Mouse (Mus musculus) heart, adult 18-20 months (tissue): ENCODE results near the gene Cic. TPM values are rescaled to one million over a fixed set of nuclear protein-coding genes. Genes with fewer than 3 reads are reported as not detected.
A peak's percentile ranks its signal among the peaks of the same experiment; 100 is the strongest.

Experiments used
- DNase-seq, 2 experiments: peaks; one replicate each; pipeline ENCODE4 v3.0.0; 2021 to 2022; ENCODE audit warnings: mixed read lengths in 1 of 2
- total RNA-seq, 2 experiments: library from RNA; stranded (reverse); gene quantifications; 2 replicates each; pipeline ENCODE4 v1.2.3; 2021

Gene Cic
- total RNA-seq, 2 experiments from 2014 or later, result 45.1 to 63.1 TPM

DNA sequence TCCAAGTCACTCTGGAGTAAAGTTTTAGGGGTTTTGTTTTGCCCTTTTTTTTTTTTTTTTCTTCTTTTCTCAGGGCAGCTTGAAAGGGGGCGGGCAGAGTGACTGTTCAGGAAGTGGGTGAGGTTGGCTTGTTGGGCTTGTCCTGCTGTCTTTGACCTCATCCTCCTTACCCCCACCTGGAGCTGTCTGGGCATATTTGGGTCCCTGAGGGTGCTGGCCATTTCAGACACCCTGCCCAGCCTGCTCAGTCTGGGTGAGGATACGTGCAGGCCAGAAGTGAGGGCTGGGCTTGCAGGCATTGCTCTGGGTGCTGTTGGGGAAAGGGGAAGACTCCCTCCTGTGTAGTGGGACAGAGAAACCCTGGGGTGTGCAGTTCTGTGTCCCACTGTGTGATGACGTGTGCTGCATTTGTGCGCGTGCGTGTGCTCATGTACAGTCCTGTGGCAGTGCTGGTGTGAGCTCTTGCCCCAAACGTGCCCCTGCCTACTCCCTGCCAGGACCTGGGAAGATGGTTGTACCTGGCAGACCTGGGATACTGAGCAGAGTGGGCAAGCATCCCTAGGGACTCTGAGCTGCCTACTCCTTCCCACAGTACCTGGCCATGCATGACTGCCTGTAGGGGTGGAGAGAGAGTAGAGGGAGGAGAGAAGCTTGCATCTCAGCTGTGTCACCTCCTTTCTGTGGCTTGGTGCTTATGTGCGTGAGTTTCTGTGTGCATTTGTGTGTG, 2.2 kb downstream of the Cic start:
- peak in 1 of 2 experiments; percentile 42 for DNase-seq

GRCm38 (mm10) chr7:25270652-25271633, 3.4 kb downstream of the Cic start:
- no peak for DNase-seq

DNA sequence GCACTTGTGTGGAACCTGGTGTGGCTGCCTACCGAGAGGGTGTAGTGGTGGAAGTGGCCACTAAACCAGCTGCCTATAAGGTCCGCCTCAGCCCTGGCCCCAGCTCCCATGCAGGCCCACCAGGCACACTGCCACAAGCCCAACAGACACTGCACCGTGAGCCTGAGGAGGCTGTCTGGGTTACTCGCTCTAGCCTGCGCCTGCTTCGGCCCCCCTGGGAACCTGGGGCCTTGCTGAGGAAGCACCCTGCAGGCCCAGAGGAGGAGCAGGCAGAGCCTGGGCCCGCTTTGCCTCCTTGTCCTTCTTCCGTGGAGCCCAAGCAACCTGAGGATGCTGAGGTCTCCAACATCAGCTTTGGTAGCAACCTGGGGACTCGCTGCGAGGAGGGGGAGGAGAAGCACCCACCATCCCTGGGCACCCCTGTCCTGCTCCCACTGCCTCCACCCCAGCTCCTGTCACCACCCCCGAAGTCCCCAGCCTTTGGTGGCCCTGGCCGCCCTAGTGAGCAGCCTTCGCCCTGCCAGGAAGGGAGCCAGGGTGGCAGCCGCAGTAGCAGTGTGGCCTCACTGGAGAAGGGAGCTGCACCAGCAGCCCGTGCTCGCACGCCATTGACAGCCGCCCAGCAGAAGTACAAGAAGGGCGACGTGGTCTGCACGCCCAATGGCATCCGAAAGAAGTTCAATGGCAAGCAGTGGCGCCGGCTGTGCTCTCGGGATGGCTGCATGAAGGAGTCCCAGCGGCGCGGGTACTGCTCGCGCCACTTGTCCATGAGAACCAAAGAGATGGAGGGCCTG, 4.3 kb downstream of the Cic start:
- no peak for DNase-seq

DNA sequence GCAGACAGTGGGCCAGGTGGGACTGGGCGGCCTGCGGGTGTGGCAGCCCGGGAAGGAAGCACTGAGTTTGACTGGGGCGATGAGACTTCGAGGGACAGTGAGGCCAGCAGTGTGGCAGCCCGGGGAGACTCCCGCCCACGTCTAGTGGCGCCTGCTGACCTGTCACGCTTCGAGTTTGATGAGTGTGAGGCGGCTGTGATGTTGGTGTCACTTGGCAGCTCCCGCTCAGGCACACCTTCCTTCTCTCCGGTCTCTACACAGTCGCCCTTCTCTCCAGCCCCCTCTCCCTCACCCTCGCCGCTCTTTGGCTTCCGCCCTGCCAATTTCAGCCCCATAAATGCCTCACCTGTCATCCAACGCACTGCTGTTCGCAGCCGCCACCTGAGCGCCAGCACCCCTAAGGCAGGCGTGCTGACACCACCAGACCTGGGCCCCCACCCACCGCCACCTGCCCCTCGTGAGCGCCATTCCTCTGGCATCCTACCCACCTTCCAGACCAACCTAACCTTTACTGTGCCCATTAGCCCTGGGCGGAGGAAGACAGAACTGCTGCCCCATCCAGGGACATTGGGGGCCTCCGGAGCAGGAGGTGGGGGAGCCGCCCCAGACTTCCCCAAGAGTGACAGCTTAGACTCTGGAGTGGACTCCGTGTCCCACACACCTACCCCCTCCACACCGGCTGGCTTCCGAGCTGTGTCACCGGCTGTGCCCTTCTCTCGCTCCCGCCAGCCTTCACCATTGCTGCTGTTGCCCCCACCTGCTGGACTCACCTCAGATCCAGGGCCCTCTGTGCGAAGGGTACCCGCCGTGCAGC, 5.1 kb downstream of the Cic start:
- no peak for DNase-seq

DNA sequence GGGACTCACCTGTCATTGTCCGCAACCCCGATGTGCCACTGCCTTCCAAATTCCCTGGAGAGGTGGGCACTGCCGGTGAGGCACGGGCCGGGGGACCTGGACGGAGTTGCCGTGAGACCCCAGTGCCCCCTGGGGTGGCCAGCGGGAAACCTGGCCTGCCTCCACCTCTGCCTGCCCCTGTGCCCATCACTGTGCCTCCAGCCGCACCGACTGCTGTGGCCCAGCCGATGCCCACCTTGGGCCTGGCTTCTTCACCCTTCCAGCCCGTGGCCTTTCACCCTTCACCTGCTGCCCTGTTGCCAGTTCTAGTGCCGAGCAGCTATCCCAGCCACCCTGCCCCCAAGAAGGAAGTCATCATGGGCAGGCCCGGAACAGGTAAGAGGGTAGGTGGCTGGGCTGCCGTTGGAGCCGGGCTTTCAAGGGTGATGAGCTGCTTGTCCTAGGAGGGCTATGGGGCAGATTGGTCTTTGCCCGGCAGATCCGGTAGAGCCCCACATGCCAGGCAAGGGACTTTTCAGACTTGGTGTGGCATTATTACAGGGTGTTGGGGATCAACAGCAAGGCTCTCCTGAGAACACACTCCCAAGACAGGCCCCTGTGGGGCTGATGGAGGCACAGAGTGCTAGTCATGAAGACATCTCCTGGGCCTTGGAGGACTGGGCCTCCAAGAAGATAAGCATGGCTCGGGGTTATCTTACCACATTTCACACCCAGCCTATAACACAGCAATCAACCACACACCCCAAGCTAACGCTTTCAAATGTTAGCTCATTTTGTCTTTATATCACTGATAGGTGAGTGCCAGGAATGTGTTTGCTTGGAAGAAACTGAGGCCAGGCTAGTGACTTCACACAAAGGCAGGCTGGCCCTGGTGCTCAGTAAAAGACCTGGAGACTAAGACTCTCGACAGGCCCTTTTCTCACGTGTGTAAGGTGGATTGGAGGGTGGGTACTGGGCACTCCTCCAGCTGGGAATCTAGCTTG, 6.0 kb downstream of the Cic start:
- peak in 1 of 2 experiments; percentile 7 for DNase-seq

DNA sequence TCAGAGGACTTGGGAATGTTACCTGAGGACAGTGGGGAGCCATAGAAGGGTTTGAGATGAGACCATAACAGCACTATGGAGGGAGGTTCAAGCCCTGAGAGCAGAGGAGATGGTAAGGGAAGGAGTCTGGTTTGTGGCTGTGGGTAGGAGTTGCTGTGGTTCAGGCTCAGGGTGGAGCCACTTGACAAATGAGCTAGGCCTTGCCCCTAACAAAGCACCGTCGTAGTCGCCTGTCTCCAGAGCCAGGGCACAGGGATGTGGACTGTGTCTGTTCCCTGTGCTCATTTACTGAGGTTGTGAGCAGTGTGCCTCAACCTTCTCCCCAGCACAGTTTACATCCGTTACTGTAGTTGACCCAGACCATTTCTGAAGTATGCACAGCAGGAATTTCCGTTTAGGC, 7.1 kb downstream of the Cic start:
- no peak for DNase-seq

- no peak for DNase-seq
Observed at GRCm38 (mm10) chr7:25274996-25275395, 7.5 kb downstream of the Cic start.

DNA sequence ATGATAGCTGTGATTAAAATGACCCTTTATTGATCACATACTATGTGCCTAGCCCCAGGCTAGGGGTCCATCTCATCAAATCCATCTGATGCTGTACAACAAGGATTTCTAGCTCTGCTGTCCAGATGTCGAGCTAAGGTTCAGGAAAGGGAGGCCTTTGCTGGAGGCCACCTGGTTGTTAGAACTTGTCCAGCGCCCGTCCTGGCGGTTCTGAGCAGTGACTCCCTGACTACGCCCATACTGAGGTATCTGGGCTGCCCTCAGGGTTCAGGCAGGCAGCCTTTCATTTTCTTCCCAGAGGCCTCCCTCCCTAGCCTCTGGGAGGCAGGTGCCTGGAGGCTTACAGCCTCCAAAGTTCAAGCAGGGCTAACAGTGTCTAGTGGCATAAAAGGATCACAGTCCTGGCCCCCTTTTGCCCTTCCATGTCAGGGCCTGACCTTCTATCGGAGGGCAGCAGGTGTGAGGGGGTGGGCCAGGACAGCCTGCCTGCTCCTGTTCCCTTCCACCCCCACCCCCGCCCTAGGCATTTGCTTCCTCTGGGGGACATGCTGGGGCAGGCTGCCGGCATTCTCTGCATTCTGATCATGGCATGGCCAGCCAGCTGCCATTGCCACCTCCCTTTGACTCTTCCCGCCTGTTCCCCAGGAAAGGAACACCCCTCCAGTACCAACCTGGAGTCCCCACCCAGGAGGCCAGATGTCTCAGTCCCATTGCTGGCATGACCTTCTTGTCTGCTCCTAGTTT, 8.2 kb downstream of the Cic start:
- peak in 1 of 2 experiments; percentile 22 for DNase-seq

- peak in 1 of 2 experiments; percentile 22 for DNase-seq
Observed at GRCm38 (mm10) chr7:25277405-25277804, 9.9 kb downstream of the Cic start.

- no peak for DNase-seq
Observed at GRCm38 (mm10) chr7:25277998-25278340, 10.5 kb downstream of the Cic start.

DNA sequence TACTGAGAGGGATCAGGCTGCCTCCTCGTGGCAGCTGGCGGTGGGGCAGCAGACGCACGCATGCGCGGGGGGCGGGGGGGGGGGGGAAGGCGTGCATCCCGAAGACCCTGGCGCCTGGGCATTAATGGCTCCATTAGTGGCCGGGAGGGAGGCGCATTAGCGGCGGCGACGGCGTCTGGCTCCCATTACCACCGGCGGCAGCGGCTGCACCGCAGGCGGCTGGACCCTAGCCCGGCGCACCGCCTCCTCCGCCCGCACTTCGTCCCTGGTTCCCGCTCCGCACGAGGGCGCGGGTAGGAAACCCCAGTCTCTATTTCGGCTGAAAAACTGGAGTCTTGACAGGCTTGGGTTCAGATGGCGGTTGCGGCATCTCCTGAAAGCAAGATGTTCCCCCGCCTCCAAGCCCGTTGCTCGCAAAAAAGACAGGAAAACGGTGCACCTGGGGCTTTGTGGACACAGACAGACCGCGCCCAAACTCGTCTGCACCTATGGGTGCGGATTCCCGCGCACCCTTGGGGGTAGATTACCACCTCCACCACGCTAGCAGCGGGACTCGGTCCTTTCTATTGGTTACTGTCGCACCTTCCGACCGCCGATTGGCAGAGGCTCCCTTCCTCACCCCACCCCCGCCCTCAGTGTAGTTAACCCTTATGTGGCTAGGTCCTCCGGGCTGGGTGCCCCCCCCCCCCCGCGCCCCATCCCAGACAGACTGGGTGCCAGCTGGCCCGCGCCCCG, 11.0 kb downstream of the Cic start:
- DNase-seq, result peak; percentile 87 to 92

DNA sequence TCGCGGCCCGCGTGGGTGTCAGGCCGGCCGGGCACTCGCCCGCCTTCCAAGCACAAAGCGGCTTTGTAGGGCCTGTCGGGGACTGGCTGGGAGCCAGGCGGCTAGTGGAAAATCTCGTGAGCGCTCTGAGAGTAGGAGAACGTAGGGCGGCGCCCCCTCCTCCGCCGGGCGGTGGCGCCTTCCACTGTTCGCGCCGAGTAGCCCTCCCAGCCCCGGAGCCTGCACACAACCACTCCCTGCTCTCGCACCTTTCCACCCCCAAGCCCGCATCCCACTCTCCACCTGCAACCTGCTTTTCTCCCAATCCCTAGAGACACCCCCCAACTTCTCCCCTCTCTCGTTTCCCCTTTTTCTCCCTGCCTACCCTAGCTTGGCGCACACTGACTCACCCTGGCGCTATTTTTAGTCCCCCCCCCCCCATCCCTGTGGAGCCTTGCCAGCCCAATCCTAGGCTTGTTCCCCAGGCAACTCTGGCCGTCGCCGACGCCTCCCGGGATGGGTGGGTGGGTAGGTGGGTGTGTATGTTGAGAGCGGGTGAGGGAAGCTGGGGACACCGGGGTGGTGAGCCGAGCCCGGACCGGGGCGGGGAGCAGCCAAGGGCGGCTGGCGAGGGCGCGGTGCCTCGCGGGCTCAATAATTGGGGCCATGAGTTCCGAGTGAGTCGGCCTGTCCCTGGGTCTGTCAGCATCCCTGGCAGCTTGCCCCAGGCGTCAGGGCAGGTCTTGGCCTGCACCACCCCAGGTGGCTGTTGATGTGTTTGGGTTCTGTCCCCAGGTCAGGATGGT, 11.8 kb downstream of the Cic start:
- DNase-seq, result peak; percentile 93

- peak; percentile 77 to 89 for DNase-seq
Observed at GRCm38 (mm10) chr7:25279861-25280791, 12.6 kb downstream of the Cic start.

GRCm38 (mm10) chr7:25281166-25281733, 13.7 kb downstream of the Cic start:
- DNase-seq, result no peak

- peak; percentile 97 to 98 for DNase-seq
Observed at GRCm38 (mm10) chr7:25281734-25282601, 14.5 kb downstream of the Cic start.
